Mouse (Mus musculus): ENCODE data around the gene Kcnh8. TPM values are rescaled to one million over a fixed set of nuclear protein-coding genes. Genes with fewer than 3 reads are reported as not detected.

Kcnh8 gene
- polyA plus RNA-seq (2012; ENCODE audit: insufficient read depth, insufficient read length, low replicate concordance, missing spikeins), result not detected in 2 replicates

- under 1% methylated on average over 40 of the region's 40 CpGs for WGBS
- H3K27ac ChIP-seq (ENCODE audit: insufficient read depth, low read depth, low read length), result no peak within 1 kb of the TSS
- no peak for TF ChIP-seq POLR2A (IDR thresholded peaks at IDR 0.05; ENCODE audit: insufficient read depth, low read depth, low read length)
- TF ChIP-seq CTCF (IDR thresholded peaks at IDR 0.05; ENCODE audit: insufficient read depth, low read depth, low read length), result no peak
- H3K4me3 ChIP-seq (ENCODE audit: insufficient read depth, low read depth, low read length), result peak within 1 kb of the TSS; percentile 71
- H3K4me1 ChIP-seq (ENCODE audit: control insufficient read depth, insufficient read depth, low read length), result peaks cover 6% of the 10 kb centered on the region; the same call in 1 of the 2 replicates
Observed at GRCm38 (mm10) chr17:52602093-52602780, at the start of gene Kcnh8. TSS of gene Kcnh8 (plus strand) at chr17:52602709.

- no peak overlapping the region for H3K4me3 ChIP-seq (ENCODE audit: insufficient read depth, low read depth, low read length)
- TF ChIP-seq POLR2A (IDR thresholded peaks at IDR 0.05; ENCODE audit: insufficient read depth, low read depth, low read length) (no peak), CTCF (IDR thresholded peaks at IDR 0.05; ENCODE audit: insufficient read depth, low read depth, low read length) (peak; percentile 13; the same call in 1 of the 2 replicates)
- no peak overlapping the region for H3K27ac ChIP-seq (ENCODE audit: insufficient read depth, low read depth, low read length)
- WGBS, result 24% methylated on average over 13 of the region's 13 CpGs
- no peaks in the 10 kb centered on the region; the same call in 1 of the 2 replicates for H3K4me1 ChIP-seq (ENCODE audit: control insufficient read depth, insufficient read depth, low read length)
Observed at GRCm38 (mm10) chr17:52559961-52560720, 42.4 kb upstream of the Kcnh8 start.

GRCm38 (mm10) chr17:52565467-52566155, 36.9 kb upstream of the Kcnh8 start:
- Histone ChIP-seq H3K27ac (ENCODE audit: insufficient read depth, low read depth, low read length) (no peak overlapping the region), H3K4me1 (ENCODE audit: control insufficient read depth, insufficient read depth, low read length) (peaks cover 3% of the 10 kb centered on the region; the same call in 1 of the 2 replicates), H3K4me3 (ENCODE audit: insufficient read depth, low read depth, low read length) (no peak overlapping the region)
- TF ChIP-seq CTCF (IDR thresholded peaks at IDR 0.05; ENCODE audit: insufficient read depth, low read depth, low read length), result no peak
- no peak for TF ChIP-seq POLR2A (IDR thresholded peaks at IDR 0.05; ENCODE audit: insufficient read depth, low read depth, low read length)
- 28% methylated on average over 4 of the region's 4 CpGs for WGBS

DNA sequence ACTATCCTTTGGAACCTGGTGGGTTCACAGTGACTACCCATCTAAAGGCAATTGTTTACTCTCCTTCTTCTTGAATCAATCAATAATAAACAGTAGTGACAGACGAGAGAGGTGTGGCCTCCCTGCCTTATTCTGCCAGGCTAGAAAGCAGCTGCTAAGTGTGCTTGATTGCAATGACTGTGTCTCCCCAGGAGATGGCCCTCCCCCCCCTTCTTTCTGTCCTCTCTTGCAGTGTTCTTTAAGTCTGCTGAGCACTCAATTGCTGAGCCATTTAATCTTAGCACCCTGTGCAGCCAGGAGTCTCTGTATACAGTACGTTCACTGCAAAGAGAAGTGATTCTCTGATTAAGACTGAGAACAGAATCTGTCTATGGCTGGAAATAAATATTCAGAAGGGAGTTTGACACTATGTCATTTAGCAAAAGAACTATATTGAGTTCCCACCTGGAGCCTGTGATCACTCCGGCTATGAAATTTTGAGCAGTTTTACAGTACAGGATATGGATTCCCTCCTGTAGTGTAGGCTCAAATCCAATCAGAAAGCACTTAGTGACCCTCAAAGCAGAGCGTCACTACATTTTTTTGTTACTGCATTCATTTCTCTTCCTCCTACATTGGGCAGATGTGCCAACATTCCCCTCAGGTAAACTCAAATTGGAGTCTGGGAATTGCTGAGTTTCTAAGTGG, 32.8 kb upstream of the Kcnh8 start:
- Histone ChIP-seq H3K4me3 (ENCODE audit: insufficient read depth, low read depth, low read length) (no peak overlapping the region), H3K4me1 (ENCODE audit: control insufficient read depth, insufficient read depth, low read length) (peaks cover 3% of the 10 kb centered on the region; the same call in 1 of the 2 replicates), H3K27ac (ENCODE audit: insufficient read depth, low read depth, low read length) (no peak overlapping the region)
- 62% methylated on average over 4 of the region's 4 CpGs for WGBS
- TF ChIP-seq CTCF (IDR thresholded peaks at IDR 0.05; ENCODE audit: insufficient read depth, low read depth, low read length), result no peak
- TF ChIP-seq POLR2A (IDR thresholded peaks at IDR 0.05; ENCODE audit: insufficient read depth, low read depth, low read length), result no peak

GRCm38 (mm10) chr17:52572229-52572628, 30.3 kb upstream of the Kcnh8 start:
- Histone ChIP-seq H3K4me1 (ENCODE audit: control insufficient read depth, insufficient read depth, low read length) (no peaks in the 10 kb centered on the region), H3K4me3 (ENCODE audit: insufficient read depth, low read depth, low read length) (no peak overlapping the region), H3K27ac (ENCODE audit: insufficient read depth, low read depth, low read length) (no peak overlapping the region)
- no peak for TF ChIP-seq CTCF (IDR thresholded peaks at IDR 0.05; ENCODE audit: insufficient read depth, low read depth, low read length)
- TF ChIP-seq POLR2A (IDR thresholded peaks at IDR 0.05; ENCODE audit: insufficient read depth, low read depth, low read length), result no peak
- WGBS, result 45% methylated on average over 4 of the region's 4 CpGs

- 82% methylated on average over 5 of the region's 5 CpGs for WGBS
- Histone ChIP-seq H3K4me1 (ENCODE audit: control insufficient read depth, insufficient read depth, low read length) (no peaks in the 10 kb centered on the region), H3K27ac (ENCODE audit: insufficient read depth, low read depth, low read length) (no peak overlapping the region), H3K4me3 (ENCODE audit: insufficient read depth, low read depth, low read length) (no peak overlapping the region)
- TF ChIP-seq POLR2A (IDR thresholded peaks at IDR 0.05; ENCODE audit: insufficient read depth, low read depth, low read length) (no peak), CTCF (IDR thresholded peaks at IDR 0.05; ENCODE audit: insufficient read depth, low read depth, low read length) (no peak)
Observed at GRCm38 (mm10) chr17:52591503-52592194, 10.9 kb upstream of the Kcnh8 start.

DNA sequence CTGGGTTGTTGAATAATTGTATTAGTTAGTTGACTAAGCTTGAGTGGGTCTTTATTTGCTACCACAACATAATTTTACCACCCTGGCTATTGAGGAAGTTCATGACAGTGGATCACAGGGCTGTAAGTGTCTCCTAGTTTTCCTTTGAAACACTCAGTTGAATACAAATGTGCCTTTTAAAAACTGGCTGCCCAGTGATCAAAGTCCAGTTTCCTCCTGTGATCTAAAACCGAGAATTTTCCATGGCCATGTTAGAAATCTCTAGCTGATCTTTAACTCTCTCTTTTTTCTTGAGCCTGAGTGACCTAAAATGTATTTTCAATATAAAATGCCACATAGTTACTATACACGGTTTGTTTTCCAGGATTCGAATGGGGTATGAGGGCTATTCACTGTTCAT, 3.4 kb upstream of the Kcnh8 start:
- TF ChIP-seq POLR2A (IDR thresholded peaks at IDR 0.05; ENCODE audit: insufficient read depth, low read depth, low read length) (no peak), CTCF (IDR thresholded peaks at IDR 0.05; ENCODE audit: insufficient read depth, low read depth, low read length) (no peak)
- peaks cover 6% of the 10 kb centered on the region; the same call in 1 of the 2 replicates for H3K4me1 ChIP-seq (ENCODE audit: control insufficient read depth, insufficient read depth, low read length)
- WGBS, result 86% methylated on average over 3 of the region's 3 CpGs
- H3K4me3 ChIP-seq (ENCODE audit: insufficient read depth, low read depth, low read length), result no peak overlapping the region
- no peak overlapping the region for H3K27ac ChIP-seq (ENCODE audit: insufficient read depth, low read depth, low read length)

Measured in olfactory bulb, adult 2 months (tissue).